Mouse (Mus musculus): ENCODE measurements around the gene Rag2. TPM values are rescaled to one million over a fixed set of nuclear protein-coding genes. Genes with fewer than 3 reads are reported as not detected.

Rag2 gene
- polyA plus RNA-seq, 1 experiment from 2014 or later: not detected

DNA sequence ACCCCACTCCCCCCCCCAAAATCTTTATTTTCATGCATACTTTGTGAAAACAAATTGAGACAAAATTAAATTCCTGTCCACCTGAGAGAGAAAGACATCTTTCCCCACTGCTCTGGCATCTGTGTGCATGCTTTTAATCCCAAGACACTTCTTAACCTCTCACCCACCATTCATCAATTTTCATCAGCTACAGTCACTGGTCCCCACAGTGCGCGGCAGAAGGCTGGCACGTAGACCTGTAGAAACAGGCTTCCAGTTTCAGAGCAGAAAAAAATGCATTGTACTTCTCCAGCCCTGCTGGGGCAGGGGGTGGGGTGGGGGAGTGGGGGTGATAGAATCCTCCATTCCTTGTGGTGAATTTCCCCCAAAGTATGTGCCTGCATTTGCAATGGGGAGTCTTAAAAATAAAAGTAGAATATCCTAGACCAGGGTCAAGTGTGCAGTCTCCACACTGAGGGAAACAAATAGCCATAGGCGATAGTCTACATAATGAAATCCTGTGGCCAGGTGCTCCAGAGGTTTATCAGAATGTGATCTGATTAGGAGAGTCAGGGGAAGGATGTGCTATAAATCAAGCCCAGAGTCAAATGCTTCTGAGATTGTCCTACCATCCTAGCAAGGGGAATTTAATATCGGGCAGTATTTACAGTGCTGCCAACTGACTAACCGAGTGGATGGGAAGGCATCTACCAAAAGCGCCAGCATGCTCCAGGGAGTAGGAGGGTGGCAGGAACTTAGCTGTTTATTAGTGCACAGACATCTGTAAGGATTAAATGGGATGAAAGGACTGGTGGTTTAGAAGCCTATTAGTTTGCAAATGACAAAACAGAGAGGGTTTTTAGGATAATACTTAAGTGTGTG lies 14.7 kb downstream of the Rag2 start:
- ATAC-seq (ENCODE audit: low FRiP score): no peak
- 74% methylated on average over 7 of the region's 7 CpGs for WGBS
- H3K36me3 ChIP-seq (replicated peaks): no peaks in the 10 kb centered on the region
- H3K27me3 ChIP-seq: no peaks in the 10 kb centered on the region
- H3K27ac ChIP-seq: no peak overlapping the region
- no peak overlapping the region for H3K4me2 ChIP-seq
- H3K4me1 ChIP-seq: peaks cover 3% of the 10 kb centered on the region; the same call in 1 of the 2 replicates
- H3K4me3 ChIP-seq (replicated peaks): no peak overlapping the region
- no peaks in the 10 kb centered on the region for H3K9me3 ChIP-seq
- H3K9ac ChIP-seq: no peak overlapping the region

- Histone ChIP-seq H3K4me2 (no peak overlapping the region), H3K4me3 (replicated peaks) (no peak overlapping the region), H3K27me3 (no peaks in the 10 kb centered on the region), H3K4me1 (peaks cover 3% of the 10 kb centered on the region; the same call in 1 of the 2 replicates), H3K27ac (no peak overlapping the region), H3K36me3 (replicated peaks) (no peaks in the 10 kb centered on the region), H3K9me3 (no peaks in the 10 kb centered on the region), H3K9ac (no peak overlapping the region)
- no peak for ATAC-seq (ENCODE audit: low FRiP score)
- WGBS: 66% methylated on average over 3 of the region's 3 CpGs
Observed at GRCm38 (mm10) chr2:101639840-101640350, 15.4 kb downstream of the Rag2 start.

- peaks cover 4% of the 10 kb centered on the region for H3K27me3 ChIP-seq
Observed at GRCm38 (mm10) chr2:101645841-101646240, 21.3 kb downstream of the Rag2 start.

GRCm38 (mm10) chr2:101648361-101648760 lies 23.8 kb downstream of the Rag2 start:
- WGBS: 51% methylated on average over 2 of the region's 2 CpGs
- no peaks in the 10 kb centered on the region for H3K9me3 ChIP-seq
- no peak overlapping the region for H3K9ac ChIP-seq
- no peaks in the 10 kb centered on the region for H3K4me1 ChIP-seq
- H3K4me3 ChIP-seq (replicated peaks): no peak overlapping the region
- H3K27ac ChIP-seq: no peak overlapping the region
- H3K36me3 ChIP-seq (replicated peaks): no peaks in the 10 kb centered on the region
- H3K27me3 ChIP-seq: peaks cover 8% of the 10 kb centered on the region
- H3K4me2 ChIP-seq: no peak overlapping the region
- no peak for ATAC-seq (ENCODE audit: low FRiP score)

More at GRCm38 (mm10) chr2:101645841-101646240, 21.3 kb downstream of the Rag2 start:
- Histone ChIP-seq H3K4me1 (no peaks in the 10 kb centered on the region), H3K36me3 (replicated peaks) (no peaks in the 10 kb centered on the region), H3K9ac (no peak overlapping the region), H3K4me3 (replicated peaks) (no peak overlapping the region), H3K9me3 (no peaks in the 10 kb centered on the region), H3K27ac (no peak overlapping the region), H3K4me2 (no peak overlapping the region)
- ATAC-seq (ENCODE audit: low FRiP score): no peak
- 95% methylated on average over 1 of the region's 1 CpGs for WGBS

GRCm38 (mm10) chr2:101649114-101649671 lies 24.7 kb downstream of the Rag2 start, which contains the start of the genes Rag1 and B230118H07Rik:
TSS of gene Rag1 (minus strand) at chr2:101649501.
TSS of gene B230118H07Rik (minus strand) at chr2:101649532.
- WGBS: 54% methylated on average over 8 of the region's 8 CpGs
- Histone ChIP-seq H3K36me3 (replicated peaks) (no peaks in the 10 kb centered on the region), H3K4me1 (no peaks in the 10 kb centered on the region), H3K27ac (no peak within 1 kb of the TSS), H3K9ac (no peak within 1 kb of the TSS), H3K4me3 (replicated peaks) (no peak within 1 kb of the TSS), H3K9me3 (no peaks in the 10 kb centered on the region), H3K27me3 (peaks cover 8% of the 10 kb centered on the region), H3K4me2 (no peak within 1 kb of the TSS)
- ATAC-seq (ENCODE audit: low FRiP score): no peak

GRCm38 (mm10) chr2:101650446-101650845 lies 25.9 kb downstream of the Rag2 start:
- ATAC-seq (ENCODE audit: low FRiP score): no peak
- Histone ChIP-seq H3K4me1 (no peaks in the 10 kb centered on the region), H3K36me3 (replicated peaks) (no peaks in the 10 kb centered on the region), H3K4me2 (no peak overlapping the region), H3K27me3 (peaks cover 8% of the 10 kb centered on the region), H3K9me3 (no peaks in the 10 kb centered on the region), H3K27ac (no peak overlapping the region), H3K4me3 (replicated peaks) (no peak overlapping the region), H3K9ac (no peak overlapping the region)
- WGBS: 70% methylated on average over 1 of the region's 1 CpGs

GRCm38 (mm10) chr2:101652204-101652920 lies 27.8 kb downstream of the Rag2 start:
- Histone ChIP-seq H3K27me3 (peaks cover 12% of the 10 kb centered on the region), H3K9ac (no peak overlapping the region), H3K4me2 (peak overlapping the region; percentile 57), H3K9me3 (no peaks in the 10 kb centered on the region), H3K27ac (no peak overlapping the region), H3K36me3 (replicated peaks) (no peaks in the 10 kb centered on the region), H3K4me1 (no peaks in the 10 kb centered on the region), H3K4me3 (replicated peaks) (peak overlapping the region; percentile 29)
- 37% methylated on average over 14 of the region's 14 CpGs for WGBS
- ATAC-seq (ENCODE audit: low FRiP score): peak; percentile 59

- H3K27me3 ChIP-seq: peaks cover 14% of the 10 kb centered on the region
- H3K4me2 ChIP-seq: peak overlapping the region; percentile 57
- no peaks in the 10 kb centered on the region for H3K4me1 ChIP-seq
- H3K36me3 ChIP-seq (replicated peaks): no peaks in the 10 kb centered on the region
- H3K27ac ChIP-seq: no peak overlapping the region
- no peaks in the 10 kb centered on the region for H3K9me3 ChIP-seq
- no peak overlapping the region for H3K9ac ChIP-seq
- H3K4me3 ChIP-seq (replicated peaks): peak overlapping the region; percentile 29
- ATAC-seq (ENCODE audit: low FRiP score): peak; percentile 89
- WGBS: 18% methylated on average over 14 of the region's 14 CpGs
Observed at GRCm38 (mm10) chr2:101652921-101653597, 28.5 kb downstream of the Rag2 start.

DNA sequence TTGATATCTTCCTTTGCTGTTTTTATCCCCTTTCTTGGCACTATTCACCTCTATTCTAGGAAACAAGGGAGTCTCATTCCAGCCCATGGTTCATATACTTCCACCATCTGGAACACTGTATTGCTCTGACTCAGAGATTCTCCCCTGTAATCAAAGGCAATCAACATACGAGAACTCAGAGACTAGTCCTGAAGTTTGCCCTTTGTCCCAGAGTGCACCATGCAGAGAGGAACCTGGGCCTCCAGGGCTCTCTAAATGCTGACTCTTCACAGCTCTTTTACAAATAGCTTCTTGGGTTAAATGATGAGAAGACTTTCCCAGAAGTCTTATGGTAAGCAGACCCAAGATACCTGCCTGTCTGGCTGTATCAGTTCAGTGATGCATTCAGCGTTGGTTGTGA lies 36.0 kb downstream of the Rag2 start:
- Histone ChIP-seq H3K27me3 (0 out of 2 replicates have a peak, but pooled peaks cover 5% of the 10 kb centered on the region), H3K9me3 (no peaks in the 10 kb centered on the region), H3K27ac (no peak overlapping the region), H3K36me3 (replicated peaks) (no peaks in the 10 kb centered on the region), H3K9ac (no peak overlapping the region), H3K4me1 (0 out of 2 replicates have a peak, but pooled peaks cover 3% of the 10 kb centered on the region), H3K4me3 (replicated peaks) (no peak overlapping the region), H3K4me2 (no peak overlapping the region)
- 77% methylated on average over 2 of the region's 2 CpGs for WGBS
- no peak for ATAC-seq (ENCODE audit: low FRiP score)

- 20% methylated on average over 9 of the region's 9 CpGs for WGBS
- Histone ChIP-seq H3K27ac (no peak overlapping the region), H3K9ac (no peak overlapping the region), H3K4me3 (replicated peaks) (no peak overlapping the region), H3K9me3 (no peaks in the 10 kb centered on the region), H3K27me3 (no peaks in the 10 kb centered on the region), H3K4me2 (no peak overlapping the region), H3K36me3 (replicated peaks) (no peaks in the 10 kb centered on the region), H3K4me1 (0 out of 2 replicates have a peak, but pooled peaks cover 6% of the 10 kb centered on the region)
- ATAC-seq (ENCODE audit: low FRiP score): peak; percentile 89
Observed at GRCm38 (mm10) chr2:101665058-101665702, 40.7 kb downstream of the Rag2 start.

DNA sequence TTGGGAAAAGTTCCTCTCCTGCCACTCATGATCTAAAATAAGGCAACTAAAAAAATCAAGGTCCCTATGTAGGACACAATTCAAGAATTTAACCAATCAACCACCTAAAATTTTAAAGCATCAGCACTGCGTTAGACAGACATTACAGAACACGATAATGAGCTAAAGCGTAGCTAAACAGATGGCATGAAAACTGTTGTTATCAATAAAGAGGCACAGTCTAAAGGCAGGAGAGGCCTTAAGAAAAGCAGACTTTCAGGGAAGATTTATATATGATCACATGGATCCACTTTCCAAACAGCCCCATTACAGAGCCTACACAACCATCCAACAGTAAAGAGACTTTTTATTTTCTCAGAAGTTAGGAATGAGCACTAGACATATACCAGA lies 41.2 kb downstream of the Rag2 start:
- Histone ChIP-seq H3K4me3 (replicated peaks) (no peak overlapping the region), H3K27ac (no peak overlapping the region), H3K27me3 (no peaks in the 10 kb centered on the region), H3K9me3 (no peaks in the 10 kb centered on the region), H3K9ac (no peak overlapping the region), H3K36me3 (replicated peaks) (no peaks in the 10 kb centered on the region), H3K4me2 (no peak overlapping the region), H3K4me1 (0 out of 2 replicates have a peak, but pooled peaks cover 6% of the 10 kb centered on the region)
- peak; percentile 30; the same call in 1 of the 2 replicates for ATAC-seq (ENCODE audit: low FRiP score)
- 81% methylated on average over 3 of the region's 3 CpGs for WGBS

Data from forebrain, embryonic 12.5 days (tissue).